Mouse (Mus musculus): ENCODE results near the gene Actrt3. TPM values are rescaled to one million over a fixed set of nuclear protein-coding genes. Genes with fewer than 3 reads are reported as not detected.

Gene Actrt3
- 0.10 TPM in 1 of 2 replicates, not detected in the other for polyA plus RNA-seq (2016; fragmentation: Nextera tagmentation; extraction: Ambion mirVana)

GRCm38 (mm10) chr3:30599711-30600545, at the start of gene Actrt3:
Gene Actrt3 (minus strand): TSS chr3:30599939.
- H3K4me3 ChIP-seq, result peak within 1 kb of the TSS; percentile 77
- H3K27me3 ChIP-seq (ENCODE audit: low read depth, poor library complexity, severe bottlenecking), result peaks cover 46% of the 10 kb centered on the region
- no peaks in the 10 kb centered on the region for H3K9me3 ChIP-seq (replicated peaks)
- under 1% methylated on average over 32 of the region's 32 CpGs for WGBS
- H3K27ac ChIP-seq (replicated peaks), result peak within 1 kb of the TSS; percentile 78
- peaks cover 33% of the 10 kb centered on the region for H3K4me1 ChIP-seq
- peak; percentile 55 for DNase-seq (ENCODE audit: low spot score)
- H3K36me3 ChIP-seq, result peaks cover 8% of the 10 kb centered on the region

- Histone ChIP-seq H3K27me3 (ENCODE audit: low read depth, poor library complexity, severe bottlenecking) (peaks cover 44% of the 10 kb centered on the region), H3K36me3 (no peaks in the 10 kb centered on the region), H3K27ac (replicated peaks) (no peak overlapping the region), H3K4me1 (peaks cover 25% of the 10 kb centered on the region), H3K4me3 (no peak overlapping the region), H3K9me3 (replicated peaks) (no peaks in the 10 kb centered on the region)
- 96% methylated on average over 2 of the region's 2 CpGs for WGBS
- no peak for DNase-seq (ENCODE audit: low spot score)
These were observed 48.7 kb upstream of the Actrt3 start for GRCm38 (mm10) chr3:30648466-30648865.

- WGBS, result 2% methylated on average over 25 of the region's 25 CpGs
- peaks cover 44% of the 10 kb centered on the region for H3K27me3 ChIP-seq (ENCODE audit: low read depth, poor library complexity, severe bottlenecking)
- no peaks in the 10 kb centered on the region for H3K9me3 ChIP-seq (replicated peaks)
- peak within 1 kb of the TSS; percentile 78 for H3K27ac ChIP-seq (replicated peaks)
- no peaks in the 10 kb centered on the region for H3K36me3 ChIP-seq
- H3K4me3 ChIP-seq, result peak within 1 kb of the TSS; percentile 58
- DNase-seq (ENCODE audit: low spot score), result peak; percentile 85
- H3K4me1 ChIP-seq, result peaks cover 25% of the 10 kb centered on the region
These were observed 47.8 kb upstream of the Actrt3 start, which contains the start of gene Lrrc34 for GRCm38 (mm10) chr3:30647440-30648090. Gene Lrrc34 (minus strand): TSS chr3:30647869.

- Histone ChIP-seq H3K4me3 (peak overlapping the region; percentile 58), H3K27ac (replicated peaks) (no peak overlapping the region), H3K36me3 (no peaks in the 10 kb centered on the region), H3K4me1 (peaks cover 25% of the 10 kb centered on the region), H3K9me3 (replicated peaks) (no peaks in the 10 kb centered on the region), H3K27me3 (ENCODE audit: low read depth, poor library complexity, severe bottlenecking) (peaks cover 44% of the 10 kb centered on the region)
- DNase-seq (ENCODE audit: low spot score), result no peak
- 54% methylated on average over 8 of the region's 8 CpGs for WGBS
These were observed 47.0 kb upstream of the Actrt3 start for GRCm38 (mm10) chr3:30646761-30647160.

GRCm38 (mm10) chr3:30644207-30644606, 44.5 kb upstream of the Actrt3 start, which contains the start of gene Lrriq4:
Gene Lrriq4 (plus strand): TSS chr3:30644507.
- peaks cover 15% of the 10 kb centered on the region for H3K4me1 ChIP-seq

GRCm38 (mm10) chr3:30635629-30636028, 35.9 kb upstream of the Actrt3 start:
- Histone ChIP-seq H3K9me3 (replicated peaks) (no peaks in the 10 kb centered on the region), H3K27ac (replicated peaks) (no peak overlapping the region), H3K36me3 (no peaks in the 10 kb centered on the region), H3K27me3 (ENCODE audit: low read depth, poor library complexity, severe bottlenecking) (no peaks in the 10 kb centered on the region), H3K4me3 (no peak overlapping the region), H3K4me1 (no peaks in the 10 kb centered on the region)
- 87% methylated on average over 4 of the region's 4 CpGs for WGBS
- DNase-seq (ENCODE audit: low spot score), result no peak

More at GRCm38 (mm10) chr3:30644207-30644606, 44.5 kb upstream of the Actrt3 start, which contains the start of gene Lrriq4:
- Histone ChIP-seq H3K27me3 (ENCODE audit: low read depth, poor library complexity, severe bottlenecking) (peaks cover 18% of the 10 kb centered on the region), H3K4me3 (no peak within 1 kb of the TSS), H3K27ac (replicated peaks) (no peak within 1 kb of the TSS), H3K9me3 (replicated peaks) (no peaks in the 10 kb centered on the region), H3K36me3 (no peaks in the 10 kb centered on the region)
- 80% methylated on average over 2 of the region's 2 CpGs for WGBS
- DNase-seq (ENCODE audit: low spot score), result no peak

- H3K9me3 ChIP-seq (replicated peaks), result no peaks in the 10 kb centered on the region
- no peak overlapping the region for H3K4me3 ChIP-seq
- no peaks in the 10 kb centered on the region for H3K4me1 ChIP-seq
- 58% methylated on average over 3 of the region's 3 CpGs for WGBS
- no peaks in the 10 kb centered on the region for H3K27me3 ChIP-seq (ENCODE audit: low read depth, poor library complexity, severe bottlenecking)
- DNase-seq (ENCODE audit: low spot score), result no peak
- H3K27ac ChIP-seq (replicated peaks), result no peak overlapping the region
- no peaks in the 10 kb centered on the region for H3K36me3 ChIP-seq
These were observed 33.9 kb upstream of the Actrt3 start for GRCm38 (mm10) chr3:30633681-30634080.

- WGBS, result 91% methylated on average over 8 of the region's 8 CpGs
- no peaks in the 10 kb centered on the region for H3K27me3 ChIP-seq (ENCODE audit: low read depth, poor library complexity, severe bottlenecking)
- H3K9me3 ChIP-seq (replicated peaks), result no peaks in the 10 kb centered on the region
- no peaks in the 10 kb centered on the region for H3K4me1 ChIP-seq
- no peak for DNase-seq (ENCODE audit: low spot score)
- H3K36me3 ChIP-seq, result peaks cover 57% of the 10 kb centered on the region
- no peak overlapping the region for H3K27ac ChIP-seq (replicated peaks)
- H3K4me3 ChIP-seq, result no peak overlapping the region
These were observed 20.4 kb upstream of the Actrt3 start for GRCm38 (mm10) chr3:30620132-30620531.

- DNase-seq (ENCODE audit: low spot score), result no peak
- peaks cover 93% of the 10 kb centered on the region for H3K36me3 ChIP-seq
- no peaks in the 10 kb centered on the region for H3K9me3 ChIP-seq (replicated peaks)
These were observed 11.2 kb upstream of the Actrt3 start for GRCm38 (mm10) chr3:30610930-30611329.

GRCm38 (mm10) chr3:30608999-30609398, 9.3 kb upstream of the Actrt3 start:
- WGBS, result 92% methylated on average over 3 of the region's 3 CpGs
- peaks cover 85% of the 10 kb centered on the region for H3K36me3 ChIP-seq

More at GRCm38 (mm10) chr3:30610930-30611329, 11.2 kb upstream of the Actrt3 start:
- 93% methylated on average over 4 of the region's 4 CpGs for WGBS
- Histone ChIP-seq H3K27me3 (ENCODE audit: low read depth, poor library complexity, severe bottlenecking) (no peaks in the 10 kb centered on the region), H3K4me1 (no peaks in the 10 kb centered on the region), H3K27ac (replicated peaks) (no peak overlapping the region), H3K4me3 (no peak overlapping the region)

GRCm38 (mm10) chr3:30603256-30603655, 3.5 kb upstream of the Actrt3 start:
- peak overlapping the region; percentile 91 for H3K27ac ChIP-seq (replicated peaks)
- peak overlapping the region; percentile 77 for H3K4me3 ChIP-seq
- H3K27me3 ChIP-seq (ENCODE audit: low read depth, poor library complexity, severe bottlenecking), result peaks cover 19% of the 10 kb centered on the region
- peaks cover 30% of the 10 kb centered on the region for H3K36me3 ChIP-seq
- H3K9me3 ChIP-seq (replicated peaks), result no peaks in the 10 kb centered on the region
- peaks cover 27% of the 10 kb centered on the region for H3K4me1 ChIP-seq
- DNase-seq (ENCODE audit: low spot score), result no peak
- 40% methylated on average over 10 of the region's 10 CpGs for WGBS

More at GRCm38 (mm10) chr3:30608999-30609398, 9.3 kb upstream of the Actrt3 start:
- H3K4me3 ChIP-seq, result no peak overlapping the region
- H3K9me3 ChIP-seq (replicated peaks), result no peaks in the 10 kb centered on the region
- DNase-seq (ENCODE audit: low spot score), result no peak
- no peak overlapping the region for H3K27ac ChIP-seq (replicated peaks)
- H3K4me1 ChIP-seq, result 0 out of 2 replicates have a peak, but pooled peaks cover 5% of the 10 kb centered on the region
- H3K27me3 ChIP-seq (ENCODE audit: low read depth, poor library complexity, severe bottlenecking), result no peaks in the 10 kb centered on the region

- peaks cover 27% of the 10 kb centered on the region for H3K4me1 ChIP-seq
- H3K27me3 ChIP-seq (ENCODE audit: low read depth, poor library complexity, severe bottlenecking), result peaks cover 25% of the 10 kb centered on the region
- peak overlapping the region; percentile 77 for H3K4me3 ChIP-seq
- H3K9me3 ChIP-seq (replicated peaks), result no peaks in the 10 kb centered on the region
- H3K36me3 ChIP-seq, result peaks cover 25% of the 10 kb centered on the region
- peak overlapping the region; percentile 91 for H3K27ac ChIP-seq (replicated peaks)
- DNase-seq (ENCODE audit: low spot score), result no peak
- WGBS, result under 1% methylated on average over 27 of the region's 27 CpGs
These were observed 3.0 kb upstream of the Actrt3 start for GRCm38 (mm10) chr3:30602740-30603098.
